Mouse (Mus musculus) adrenal gland, adult 8-10 months (tissue): Measurements from ENCODE around the gene Gm21887. TPM values are rescaled to one million over a fixed set of nuclear protein-coding genes. Genes with fewer than 3 reads are reported as not detected.
"Not testable (repeated sequence)": the region's sequence is repeated elsewhere in the genome, so short reads cannot be mapped to it uniquely, and the experiment has no call there.

ENCODE experiments used
- DNase-seq: peaks from one replicate; pipeline ENCODE4 v3.0.0; 2022
- total RNA-seq, 4 experiments: library from RNA; stranded (reverse); gene quantifications; 2 replicates each; pipeline ENCODE4 v1.2.4; 2022

The Gm21887 gene
- total RNA-seq, 4 experiments from 2014 or later, result 122 to 338 (median 214) TPM

GRCm38 (mm10) chrX:170014038-170014437 lies 4.6 kb downstream of the Gm21887 start:
- DNase-seq, result not testable (repeated sequence)

- DNase-seq, result not testable (repeated sequence)
Measured at GRCm38 (mm10) chrX:170015883-170016282, 6.4 kb downstream of the Gm21887 start.

- DNase-seq, result not testable (repeated sequence)
Measured at GRCm38 (mm10) chrX:170017333-170018245, 8.1 kb downstream of the Gm21887 start.

GRCm38 (mm10) chrX:170018571-170019218 lies 9.2 kb downstream of the Gm21887 start:
- not testable (repeated sequence) for DNase-seq

GRCm38 (mm10) chrX:170019219-170019953 lies 9.9 kb downstream of the Gm21887 start:
- DNase-seq, result not testable (repeated sequence)

- peak; percentile 89 for DNase-seq
Measured at GRCm38 (mm10) chrX:170019954-170020689, 10.7 kb downstream of the Gm21887 start.

GRCm38 (mm10) chrX:170020690-170021050 lies 11.2 kb downstream of the Gm21887 start:
- DNase-seq, result not testable (repeated sequence)

- DNase-seq, result not testable (repeated sequence)
Measured at GRCm38 (mm10) chrX:170021205-170021604, 11.7 kb downstream of the Gm21887 start.

- DNase-seq, result not testable (repeated sequence)
Measured at GRCm38 (mm10) chrX:170021750-170022461, 12.4 kb downstream of the Gm21887 start.

Other genes starting within 250 kb of the Gm21887 start
- not detected for gene 4933400A11Rik, start 230.0 kb upstream of the Gm21887 start, total RNA-seq